Mouse (Mus musculus): ENCODE results near the gene Tnfsfm13. TPM values are rescaled to one million over a fixed set of nuclear protein-coding genes. Genes with fewer than 3 reads are reported as not detected.

Tnfsfm13 gene
- polyA plus RNA-seq, 1 experiment from 2014 or later: 4.4 TPM

DNA sequence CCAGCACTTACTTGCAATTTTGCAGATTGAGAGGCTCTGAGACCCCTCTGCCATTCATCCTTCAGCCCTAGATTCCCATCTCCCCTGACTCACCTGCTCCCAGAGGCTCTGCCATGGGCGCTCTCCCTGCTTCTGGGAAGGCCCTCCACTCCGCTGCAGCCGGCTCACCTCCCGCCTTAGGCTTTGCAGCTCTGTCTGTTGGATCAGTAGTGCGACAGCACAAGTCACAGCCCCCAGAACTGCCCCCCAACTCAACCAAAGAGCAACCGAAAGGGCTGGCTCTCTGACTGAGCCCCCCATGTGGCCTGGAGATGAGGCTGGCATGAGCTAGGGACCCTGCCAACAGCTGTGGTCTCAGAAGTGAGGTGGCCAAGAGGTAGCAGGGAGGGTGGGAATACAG is 11.0 kb downstream of the Tnfsfm13 start:
- H3K36me3 ChIP-seq (ENCODE audit: insufficient read depth): peaks cover 8% of the 10 kb centered on the region
- no peaks in the 10 kb centered on the region for H3K27me3 ChIP-seq (ENCODE audit: insufficient read depth, low read length)
- no peak for DNase-seq
- no peak overlapping the region for H3K9ac ChIP-seq
- no peak for TF ChIP-seq CTCF (IDR thresholded peaks at IDR 0.05; ENCODE audit: low read depth)
- no peak overlapping the region for H3K4me3 ChIP-seq (ENCODE audit: low read depth, low read length)
- no peak overlapping the region for H3K4me2 ChIP-seq
- no peak for ATAC-seq (ENCODE audit: insufficient read depth)
- 80% methylated on average over 6 of the region's 6 CpGs for WGBS
- no peak overlapping the region for H3K27ac ChIP-seq (ENCODE audit: low read depth)
- no peaks in the 10 kb centered on the region for H3K9me3 ChIP-seq (ENCODE audit: low read depth, low read length)
- H3K4me1 ChIP-seq (ENCODE audit: insufficient read depth): peaks cover 18% of the 10 kb centered on the region

DNA sequence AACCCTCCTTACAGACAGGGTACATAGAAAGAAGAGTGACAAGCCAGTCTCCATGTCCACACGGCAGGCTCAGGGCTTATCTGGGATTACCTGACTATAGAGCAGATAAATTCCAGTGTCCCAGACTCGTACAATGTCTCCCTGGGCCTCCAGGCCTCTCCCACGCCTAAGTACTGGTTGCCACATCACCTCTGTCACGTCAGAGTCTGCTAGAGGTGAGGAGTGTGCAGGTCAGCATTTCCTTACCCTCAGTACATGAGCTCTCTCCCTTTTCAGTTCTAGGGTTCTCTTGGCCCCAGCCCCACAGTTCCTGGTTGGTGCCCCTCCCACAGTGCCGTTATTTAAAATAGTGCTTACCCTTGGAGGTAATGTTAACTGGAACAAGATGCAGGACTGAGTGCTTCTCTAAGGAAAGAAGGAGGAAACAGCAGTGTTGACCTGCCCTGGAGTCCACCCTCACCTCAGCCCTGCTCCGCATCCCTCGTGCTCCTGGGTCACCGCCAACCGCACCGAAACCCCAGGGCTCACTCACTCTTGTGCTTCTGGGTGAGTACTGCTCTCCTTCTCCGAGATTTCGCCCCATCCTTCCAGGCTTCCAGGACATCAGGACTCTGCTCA is 11.7 kb downstream of the Tnfsfm13 start:
- ATAC-seq (ENCODE audit: insufficient read depth) (no peak), DNase-seq (no peak)
- no peak overlapping the region for H3K4me3 ChIP-seq (ENCODE audit: low read depth, low read length)
- H3K27me3 ChIP-seq (ENCODE audit: insufficient read depth, low read length): no peaks in the 10 kb centered on the region
- TF ChIP-seq CTCF (IDR thresholded peaks at IDR 0.05; ENCODE audit: low read depth): no peak
- peaks cover 14% of the 10 kb centered on the region for H3K36me3 ChIP-seq (ENCODE audit: insufficient read depth)
- peaks cover 18% of the 10 kb centered on the region for H3K4me1 ChIP-seq (ENCODE audit: insufficient read depth)
- H3K27ac ChIP-seq (ENCODE audit: low read depth): no peak overlapping the region
- H3K9ac ChIP-seq: no peak overlapping the region
- no peak overlapping the region for H3K4me2 ChIP-seq
- 81% methylated on average over 12 of the region's 12 CpGs for WGBS
- H3K9me3 ChIP-seq (ENCODE audit: low read depth, low read length): no peaks in the 10 kb centered on the region

DNA sequence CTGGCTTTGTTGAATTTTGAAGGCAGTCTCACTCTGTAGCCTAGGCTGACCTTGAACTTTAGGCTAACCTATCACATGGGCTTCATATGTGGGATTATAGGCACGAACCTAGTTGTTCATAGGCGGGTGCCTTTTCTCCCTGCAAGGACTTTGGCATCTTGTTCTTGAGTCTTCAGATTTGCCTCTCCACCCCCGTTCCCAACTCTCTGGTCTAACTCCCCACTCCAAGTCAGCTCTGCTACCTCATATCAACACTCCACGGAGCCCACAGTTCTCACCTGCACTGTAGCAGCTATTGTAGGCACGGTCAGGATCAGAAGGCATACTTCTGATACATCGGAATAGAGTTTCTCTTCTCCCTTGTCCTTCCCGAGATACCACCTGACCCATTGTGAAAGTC is 12.3 kb downstream of the Tnfsfm13 start:
- no peak for TF ChIP-seq CTCF (IDR thresholded peaks at IDR 0.05; ENCODE audit: low read depth)
- peaks cover 20% of the 10 kb centered on the region for H3K36me3 ChIP-seq (ENCODE audit: insufficient read depth)
- no peaks in the 10 kb centered on the region for H3K27me3 ChIP-seq (ENCODE audit: insufficient read depth, low read length)
- WGBS: 63% methylated on average over 7 of the region's 7 CpGs
- peak overlapping the region; percentile 47; the same call in 1 of the 2 replicates for H3K9ac ChIP-seq
- DNase-seq (no peak), ATAC-seq (ENCODE audit: insufficient read depth) (no peak)
- H3K27ac ChIP-seq (ENCODE audit: low read depth): peak overlapping the region; percentile 81; the same call in 1 of the 2 replicates
- peaks cover 18% of the 10 kb centered on the region for H3K4me1 ChIP-seq (ENCODE audit: insufficient read depth)
- no peak overlapping the region for H3K4me3 ChIP-seq (ENCODE audit: low read depth, low read length)
- peak overlapping the region; percentile 95 for H3K4me2 ChIP-seq
- H3K9me3 ChIP-seq (ENCODE audit: low read depth, low read length): no peaks in the 10 kb centered on the region

DNA sequence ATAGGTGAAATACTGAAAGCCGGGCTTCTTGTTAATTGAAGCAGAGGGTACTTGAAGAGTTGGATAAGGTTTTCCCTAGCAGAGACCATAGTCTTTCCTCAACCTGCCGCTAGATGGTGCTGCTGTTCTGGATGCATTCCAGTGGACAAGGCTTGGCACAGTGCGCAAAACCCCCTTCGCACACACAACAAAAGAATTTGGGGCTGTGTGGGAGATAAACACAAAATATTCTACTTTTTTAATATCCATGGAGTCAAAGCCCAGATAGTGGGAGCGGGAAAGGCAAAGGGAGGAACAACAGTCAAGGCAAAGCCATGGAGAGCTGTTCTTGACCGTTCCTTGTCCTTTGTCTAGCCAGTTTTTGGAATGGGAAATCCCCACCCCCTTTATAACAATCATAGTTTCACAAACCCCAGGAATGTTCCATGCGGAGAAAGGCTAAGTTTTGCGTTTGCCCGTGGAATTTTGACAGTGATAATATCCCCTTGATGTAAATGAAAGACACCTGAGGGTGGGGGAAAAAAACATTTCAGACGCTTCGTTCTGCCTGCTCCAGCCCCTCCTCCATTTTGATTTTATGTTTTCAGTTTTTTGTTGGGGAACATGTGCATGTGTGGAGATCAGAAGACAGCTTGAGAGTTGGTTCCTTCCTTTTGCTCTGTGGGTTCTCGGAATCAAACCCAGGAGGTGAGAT is 12.9 kb downstream of the Tnfsfm13 start:
- H3K4me1 ChIP-seq (ENCODE audit: insufficient read depth): peaks cover 18% of the 10 kb centered on the region
- no peaks in the 10 kb centered on the region for H3K9me3 ChIP-seq (ENCODE audit: low read depth, low read length)
- DNase-seq (peak; percentile 98), ATAC-seq (ENCODE audit: insufficient read depth) (0 out of 2 replicates have a peak, but pooled peaks have one; percentile 39)
- peak overlapping the region; percentile 87 for H3K4me3 ChIP-seq (ENCODE audit: low read depth, low read length)
- peak overlapping the region; percentile 96 for H3K27ac ChIP-seq (ENCODE audit: low read depth)
- 11% methylated on average over 12 of the region's 12 CpGs for WGBS
- peak; percentile 96 for TF ChIP-seq CTCF (IDR thresholded peaks at IDR 0.05; ENCODE audit: low read depth)
- no peaks in the 10 kb centered on the region for H3K27me3 ChIP-seq (ENCODE audit: insufficient read depth, low read length)
- H3K9ac ChIP-seq: peak overlapping the region; percentile 47
- peak overlapping the region; percentile 95 for H3K4me2 ChIP-seq
- peaks cover 26% of the 10 kb centered on the region for H3K36me3 ChIP-seq (ENCODE audit: insufficient read depth)

DNA sequence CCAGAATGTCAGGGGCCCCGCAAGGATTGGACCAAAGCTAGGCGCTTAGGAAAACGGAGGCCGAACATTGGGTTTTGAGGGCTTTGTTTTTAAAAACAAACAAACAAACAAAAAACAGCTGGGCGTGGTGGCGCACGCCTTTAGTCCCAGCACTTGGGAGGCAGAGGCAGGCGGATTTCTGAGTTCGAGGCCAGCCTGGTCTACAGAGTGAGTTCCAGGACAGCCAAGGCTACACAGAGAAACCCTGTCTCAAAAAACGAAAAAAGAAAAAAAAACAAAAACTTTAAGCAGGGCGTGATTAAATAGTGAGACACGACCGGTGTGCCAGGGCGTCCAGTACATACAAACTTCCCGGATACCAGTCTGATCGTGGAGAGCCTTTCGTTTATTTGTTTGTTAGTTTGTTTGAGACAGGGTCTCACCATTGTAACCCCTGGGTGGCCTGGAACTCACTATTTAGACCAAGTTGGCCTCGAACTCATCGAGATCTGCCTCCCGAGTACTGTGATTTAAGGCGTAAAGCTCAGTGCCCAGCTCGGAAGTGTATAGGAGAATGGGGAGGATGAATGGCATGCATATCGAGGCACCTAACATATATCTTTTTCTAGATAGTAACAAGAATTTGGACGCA is 13.6 kb downstream of the Tnfsfm13 start:
- peak overlapping the region; percentile 78 for H3K9ac ChIP-seq
- H3K27ac ChIP-seq (ENCODE audit: low read depth): peak overlapping the region; percentile 96
- no peaks in the 10 kb centered on the region for H3K27me3 ChIP-seq (ENCODE audit: insufficient read depth, low read length)
- no peak for TF ChIP-seq CTCF (IDR thresholded peaks at IDR 0.05; ENCODE audit: low read depth)
- DNase-seq: no peak
- peak; percentile 14; the same call in 1 of the 2 replicates for ATAC-seq (ENCODE audit: insufficient read depth)
- peaks cover 18% of the 10 kb centered on the region for H3K4me1 ChIP-seq (ENCODE audit: insufficient read depth)
- peak overlapping the region; percentile 87 for H3K4me3 ChIP-seq (ENCODE audit: low read depth, low read length)
- WGBS: 18% methylated on average over 24 of the region's 24 CpGs
- H3K9me3 ChIP-seq (ENCODE audit: low read depth, low read length): no peaks in the 10 kb centered on the region
- peak overlapping the region; percentile 95 for H3K4me2 ChIP-seq
- H3K36me3 ChIP-seq (ENCODE audit: insufficient read depth): peaks cover 33% of the 10 kb centered on the region

DNA sequence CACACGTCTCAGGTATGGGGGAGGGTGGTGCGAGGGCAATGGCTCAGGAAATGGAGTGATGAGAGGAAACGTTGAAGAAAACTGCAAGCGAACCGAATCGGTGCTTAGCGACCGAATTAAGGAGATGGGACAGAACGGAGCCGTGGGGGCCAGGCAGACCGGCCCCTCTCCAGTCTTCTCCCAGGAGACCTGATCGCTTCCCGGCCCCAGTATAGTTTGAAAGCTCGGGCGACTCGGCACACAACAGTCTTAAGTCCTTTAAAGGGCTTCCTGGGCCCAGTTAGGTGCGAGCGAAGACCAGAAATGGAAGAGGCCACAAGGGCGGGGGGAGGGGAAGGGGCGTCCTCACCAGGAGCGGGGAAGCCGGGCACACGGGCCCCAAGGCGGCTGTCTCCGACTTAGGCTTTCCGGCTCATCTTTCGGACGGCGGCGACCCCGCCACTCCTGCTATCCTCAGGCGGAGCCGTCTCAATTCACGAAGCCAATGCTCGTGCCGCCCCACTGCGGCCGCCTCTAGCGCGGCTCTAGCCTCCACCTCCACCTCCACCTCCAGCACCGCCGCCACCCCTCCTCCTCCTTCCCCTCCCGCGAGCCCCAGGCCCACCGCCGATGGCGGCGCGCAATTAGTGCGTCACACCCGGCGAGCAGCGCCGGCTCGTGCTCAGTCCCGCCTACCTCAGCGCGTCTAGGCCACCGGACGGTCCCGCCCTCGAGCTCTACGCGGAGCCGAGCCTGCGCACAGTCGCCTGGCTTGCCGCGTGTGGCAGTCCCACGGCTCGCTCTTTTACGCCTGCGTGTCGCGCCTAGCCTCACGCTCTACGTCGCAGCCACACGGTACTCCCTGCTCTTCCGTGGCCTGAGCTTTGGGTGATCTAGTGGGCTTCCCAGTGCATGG is 14.3 kb downstream of the Tnfsfm13 start, which contains the start of gene Senp3:
TSS of gene Senp3 (minus strand) at position 771 of the 895 bp plus-strand sequence.
- Histone ChIP-seq H3K4me2 (peak within 1 kb of the TSS; percentile 95), H3K36me3 (ENCODE audit: insufficient read depth) (peaks cover 41% of the 10 kb centered on the region), H3K4me3 (ENCODE audit: low read depth, low read length) (peak within 1 kb of the TSS; percentile 87), H3K27me3 (ENCODE audit: insufficient read depth, low read length) (no peaks in the 10 kb centered on the region), H3K27ac (ENCODE audit: low read depth) (peak within 1 kb of the TSS; percentile 96), H3K9me3 (ENCODE audit: low read depth, low read length) (no peaks in the 10 kb centered on the region), H3K4me1 (ENCODE audit: insufficient read depth) (peaks cover 18% of the 10 kb centered on the region), H3K9ac (peak within 1 kb of the TSS; percentile 78)
- no peak for TF ChIP-seq CTCF (IDR thresholded peaks at IDR 0.05; ENCODE audit: low read depth)
- WGBS: under 1% methylated on average over 75 of the region's 80 CpGs
- ATAC-seq (ENCODE audit: insufficient read depth) (peak; percentile 95), DNase-seq (peak; percentile 99)

All from lung, embryonic 14.5 days (tissue).